Mouse (Mus musculus) stomach, postnatal 0 days (tissue): Measurements from ENCODE around the gene Gm6793. TPM values are rescaled to one million over a fixed set of nuclear protein-coding genes. Genes with fewer than 3 reads are reported as not detected.

ENCODE experiments used
- ATAC-seq: fragments of 200-750 bp; cut with Nextera tagmentation; 2 replicates; pipeline ENCODE4 v1.8.0; 2017; ENCODE audit not compliant: low FRiP score, low TSS enrichment
- DNase-seq: peaks from one replicate; pipeline ENCODE4 v3.0.0-alpha.2; 2016; ENCODE audit warnings: low spot score
- H3K27ac ChIP-seq: fragments of 300-500 bp; sonication (generic); replicated peaks from 2 replicates; pipeline ENCODE4 v1.5.1; 2014; ENCODE audit warnings: mild to moderate bottlenecking, control low read depth
- H3K27me3 ChIP-seq: fragments of 300-500 bp; sonication (generic); 2 replicates; pipeline ENCODE4 v1.6.1; 2014; ENCODE audit warnings: low read length; ENCODE audit not compliant: control insufficient read depth, insufficient read depth
- H3K36me3 ChIP-seq: fragments of 300-500 bp; sonication (generic); 2 replicates; pipeline ENCODE4 v1.6.1; 2014; ENCODE audit warnings: low read length, mixed read lengths; ENCODE audit not compliant: control insufficient read depth, insufficient read depth
- H3K4me1 ChIP-seq: fragments of 300-500 bp; sonication (generic); replicated peaks from 2 replicates; pipeline ENCODE4 v1.6.1; 2014; ENCODE audit warnings: antibody characterized with exemption; ENCODE audit not compliant: control insufficient read depth, insufficient read depth
- H3K4me2 ChIP-seq: fragments of 300-500 bp; sonication (generic); replicated peaks from 2 replicates; pipeline ENCODE4 v1.6.1; 2014; ENCODE audit warnings: low read depth, mild to moderate bottlenecking, control low read depth, moderate library complexity
- H3K4me3 ChIP-seq: fragments of 300-500 bp; sonication (generic); 2 replicates; pipeline ENCODE4 v1.5.1; 2014; ENCODE audit warnings: low read depth, low read length, control low read depth
- H3K9ac ChIP-seq: fragments of 300-500 bp; sonication (generic); 2 replicates; pipeline ENCODE4 v1.6.1; 2014; ENCODE audit warnings: mild to moderate bottlenecking, low read length, control low read depth, mixed read lengths
- H3K9me3 ChIP-seq: fragments of 300-500 bp; sonication (generic); 2 replicates; pipeline ENCODE4 v1.6.1; 2016; ENCODE audit warnings: low read length; ENCODE audit not compliant: control insufficient read depth
- CTCF ChIP-seq: IDR thresholded peaks from 2 replicates; pipeline ENCODE4 v1.5.1; 2016; ENCODE audit warnings: antibody characterized with exemption, low read depth, mild to moderate bottlenecking, moderate library complexity
- EP300 ChIP-seq: optimal IDR thresholded peaks from 2 replicates; pipeline ENCODE3; 2016; ENCODE audit warnings: antibody characterized with exemption
- WGBS: fragments of 180-500 bp; shearing (Covaris S2); extraction: QIAGEN DNeasy Blood & Tissue Kit; methylation state at CpG from one replicate; pipeline ENCODE4 v1.1.7; 2014; 5-methylcytosine and 5-hydroxymethylcytosine counted together
- polyA plus RNA-seq: library from polyadenylated mRNA; unstranded; fragments of >200 nt; fragmentation: Nextera tagmentation; extraction: Ambion mirVana; gene quantifications from 2 replicates; pipeline ENCODE4 v1.2.1, GENCODE M21; 2015

Gene Gm6793
- polyA plus RNA-seq, 1 experiment from 2014 or later = 0.28 TPM

DNA sequence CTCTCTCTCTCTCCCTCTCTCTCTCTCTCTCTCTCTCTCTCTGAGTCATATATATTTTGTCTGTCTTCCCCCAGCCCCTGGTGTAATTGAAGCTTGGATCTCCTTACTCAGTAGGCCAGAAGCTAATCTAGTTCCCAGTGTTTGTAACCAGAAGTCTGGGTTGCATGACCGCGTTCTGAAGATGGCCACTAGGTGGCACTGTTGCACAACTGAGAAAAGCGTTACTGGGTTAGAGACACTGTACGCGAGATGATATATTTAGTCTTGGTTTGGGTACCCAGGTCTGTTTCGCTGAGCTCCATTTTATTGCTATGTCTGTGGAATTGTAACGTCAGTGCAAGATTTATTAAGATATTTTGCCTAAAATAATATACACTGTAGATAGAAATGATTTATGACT is 31.1 kb upstream of the Gm6793 start:
- Histone ChIP-seq H3K9me3 (no peaks in the 10 kb centered on the region), H3K36me3 (no peaks in the 10 kb centered on the region), H3K27ac (no peak overlapping the region), H3K4me1 (no peaks in the 10 kb centered on the region), H3K4me3 (no peak overlapping the region), H3K9ac (no peak overlapping the region), H3K4me2 (no peak overlapping the region), H3K27me3 (no peaks in the 10 kb centered on the region)
- 4% methylated on average over 7 of the region's 7 CpGs for WGBS
- TF ChIP-seq EP300 = no peak
- peak; percentile 95 for TF ChIP-seq CTCF
- DNase-seq = peak; percentile 77
- peak; percentile 51; the same call in 1 of the 2 replicates for ATAC-seq

- H3K4me3 ChIP-seq = no peak overlapping the region
Observed at GRCm38 (mm10) chr8:112045182-112045581, 30.3 kb upstream of the Gm6793 start.

DNA sequence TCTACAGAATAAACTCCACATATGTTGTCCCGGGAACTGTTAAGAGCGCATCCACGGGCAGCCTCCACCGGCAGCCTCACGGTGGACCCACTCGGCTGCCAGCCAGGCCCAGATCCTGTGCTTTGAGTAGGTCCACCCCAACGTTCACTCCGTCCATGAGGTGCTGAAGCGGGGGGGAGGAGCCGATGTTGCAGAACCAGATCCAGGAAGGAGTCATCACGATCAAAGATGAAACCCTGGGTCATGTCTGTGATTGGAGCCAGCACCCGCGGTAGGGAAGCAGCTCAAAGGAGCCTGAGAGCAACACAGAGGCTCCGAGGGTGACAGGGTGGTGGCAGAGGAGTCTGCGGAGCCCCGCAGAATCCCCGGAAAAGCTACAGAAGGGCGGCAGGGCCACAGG is 22.7 kb upstream of the Gm6793 start:
- TF ChIP-seq CTCF (no peak), EP300 (no peak)
- Histone ChIP-seq H3K27me3 (no peaks in the 10 kb centered on the region), H3K36me3 (no peaks in the 10 kb centered on the region), H3K4me3 (no peak overlapping the region), H3K9ac (no peak overlapping the region), H3K4me1 (no peaks in the 10 kb centered on the region), H3K4me2 (no peak overlapping the region), H3K9me3 (no peaks in the 10 kb centered on the region), H3K27ac (no peak overlapping the region)
- 73% methylated on average over 18 of the region's 18 CpGs for WGBS
- DNase-seq (no peak), ATAC-seq (no peak)

More at GRCm38 (mm10) chr8:112045182-112045581, 30.3 kb upstream of the Gm6793 start:
- Histone ChIP-seq H3K4me1 (no peaks in the 10 kb centered on the region), H3K9me3 (no peaks in the 10 kb centered on the region), H3K27ac (no peak overlapping the region), H3K4me2 (no peak overlapping the region), H3K36me3 (no peaks in the 10 kb centered on the region), H3K9ac (no peak overlapping the region), H3K27me3 (no peaks in the 10 kb centered on the region)
- ATAC-seq (no peak), DNase-seq (no peak)
- WGBS = 84% methylated on average over 5 of the region's 5 CpGs
- no peak for TF ChIP-seq EP300
- TF ChIP-seq CTCF = peak; percentile 43

DNA sequence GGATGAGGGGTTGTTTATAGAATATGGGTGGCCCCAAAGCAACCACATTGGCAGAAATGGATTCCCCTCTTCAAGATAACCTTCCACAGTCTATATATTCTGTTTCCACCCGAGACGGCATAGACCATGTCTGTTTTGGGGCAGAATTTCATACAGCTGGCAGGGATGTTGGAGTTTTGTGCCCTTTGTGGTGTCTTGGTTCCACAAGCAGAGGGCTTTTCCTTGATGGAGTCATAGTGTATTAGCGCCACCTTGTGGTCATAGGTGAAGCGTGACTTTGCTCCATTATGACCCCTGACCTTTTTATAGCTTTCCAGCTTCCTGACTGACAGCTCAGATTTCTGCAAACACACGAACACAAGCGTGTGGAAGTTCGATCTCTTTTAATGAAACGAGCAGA is 19.8 kb upstream of the Gm6793 start:
- no peaks in the 10 kb centered on the region for H3K36me3 ChIP-seq
- H3K9ac ChIP-seq = no peak overlapping the region
- WGBS = 13% methylated on average over 8 of the region's 8 CpGs
- no peak overlapping the region for H3K4me3 ChIP-seq
- peak; percentile 61 for DNase-seq
- no peak overlapping the region for H3K27ac ChIP-seq
- no peaks in the 10 kb centered on the region for H3K9me3 ChIP-seq
- ATAC-seq = peak; percentile 60
- H3K4me1 ChIP-seq = no peaks in the 10 kb centered on the region
- no peak overlapping the region for H3K4me2 ChIP-seq
- TF ChIP-seq CTCF (peak; percentile 87), EP300 (no peak)
- no peaks in the 10 kb centered on the region for H3K27me3 ChIP-seq

DNA sequence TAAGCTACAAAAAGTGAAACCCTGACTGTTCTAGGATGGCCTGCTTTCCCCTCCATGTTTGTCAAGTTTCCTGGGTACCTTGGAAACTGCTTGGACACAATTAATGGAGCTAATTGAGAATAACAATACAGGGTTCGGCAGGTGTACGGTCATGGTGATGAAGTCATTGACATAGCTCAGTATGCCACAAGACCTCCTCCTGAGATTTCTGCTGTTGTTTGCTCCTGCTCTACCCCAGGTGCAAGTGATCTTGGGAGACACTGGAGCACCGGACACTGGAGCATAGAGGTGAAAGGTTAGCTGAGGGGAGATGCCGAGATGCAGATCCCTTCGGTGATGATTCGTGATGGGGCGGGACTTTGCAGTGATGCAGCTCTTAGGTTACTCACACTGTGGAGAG is 18.2 kb upstream of the Gm6793 start:
- ATAC-seq (no peak), DNase-seq (no peak)
- no peaks in the 10 kb centered on the region for H3K27me3 ChIP-seq
- H3K36me3 ChIP-seq = no peaks in the 10 kb centered on the region
- no peak overlapping the region for H3K9ac ChIP-seq
- no peak overlapping the region for H3K27ac ChIP-seq
- no peak overlapping the region for H3K4me2 ChIP-seq
- no peak for TF ChIP-seq EP300
- no peak for TF ChIP-seq CTCF
- no peaks in the 10 kb centered on the region for H3K9me3 ChIP-seq
- H3K4me3 ChIP-seq = no peak overlapping the region
- no peaks in the 10 kb centered on the region for H3K4me1 ChIP-seq
- 52% methylated on average over 7 of the region's 7 CpGs for WGBS

DNA sequence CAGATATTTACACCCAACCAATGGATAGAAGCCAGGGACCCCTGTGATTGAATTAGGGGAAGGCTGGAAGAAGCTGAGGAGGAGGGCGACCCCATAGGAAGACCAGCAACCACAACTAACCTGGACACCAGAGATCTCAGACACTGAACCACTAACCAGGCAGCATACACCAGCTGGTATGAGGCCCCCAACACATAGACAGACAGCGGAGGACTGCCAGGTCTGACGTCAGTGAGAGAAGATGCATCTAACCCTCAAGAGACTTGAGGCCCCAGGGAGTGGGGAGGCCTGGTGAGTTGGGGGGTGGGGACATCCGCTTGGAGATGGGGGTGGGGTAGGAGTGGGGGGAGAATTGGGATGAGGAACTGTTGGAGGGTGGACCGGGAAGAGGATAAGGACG is 15.8 kb upstream of the Gm6793 start:
- no peak overlapping the region for H3K27ac ChIP-seq
- no peaks in the 10 kb centered on the region for H3K36me3 ChIP-seq
- H3K9ac ChIP-seq = no peak overlapping the region
- H3K27me3 ChIP-seq = no peaks in the 10 kb centered on the region
- TF ChIP-seq CTCF = no peak
- no peak for TF ChIP-seq EP300
- H3K9me3 ChIP-seq = no peaks in the 10 kb centered on the region
- H3K4me3 ChIP-seq = no peak overlapping the region
- no peak overlapping the region for H3K4me2 ChIP-seq
- DNase-seq (no peak), ATAC-seq (no peak)
- 53% methylated on average over 6 of the region's 6 CpGs for WGBS
- no peaks in the 10 kb centered on the region for H3K4me1 ChIP-seq
